Comparison of ENCODE assay signal across 8 mouse cellular contexts in genomic region chr5:124536776-124537175, GRCm38 (mm10). TPM values are rescaled to one million over a fixed set of nuclear protein-coding genes. Genes with fewer than 3 reads are reported as not detected.
DNase-seq lines count a peak whose midpoint lies in the region; ATAC-seq and TF ChIP-seq lines count a peak whose summit lies in the region.

No protein-coding gene starts in this region.

- H3K36me3 ChIP-seq in embryonic facial prominence, embryonic 14.5 days (ENCODE audit: control insufficient read depth, insufficient read depth, low read length), result no peaks in the 10 kb centered on the region
- H3K36me3 ChIP-seq in heart, embryonic 16.5 days (ENCODE audit: control insufficient read depth, insufficient read depth), result no peaks in the 10 kb centered on the region
- no peaks in the 10 kb centered on the region for H3K36me3 ChIP-seq in kidney, postnatal 0 days (ENCODE audit: insufficient read depth, low read length)
- H3K36me3 ChIP-seq in stomach, embryonic 16.5 days (ENCODE audit: control insufficient read depth, insufficient read depth, low read length), result no peaks in the 10 kb centered on the region

- H3K4me3 ChIP-seq in embryonic facial prominence, embryonic 14.5 days (ENCODE audit: low read depth, low read length), result peak overlapping the region; percentile 15
- H3K4me3 ChIP-seq in heart, embryonic 16.5 days (ENCODE audit: low read length), result peak overlapping the region; percentile 43
- no peak overlapping the region for H3K4me3 ChIP-seq in kidney, postnatal 0 days (replicated peaks; ENCODE audit: low read depth, low read length)
- H3K4me3 ChIP-seq in stomach, embryonic 16.5 days (replicated peaks; ENCODE audit: low read length), result peak overlapping the region; percentile 33

- no peak for ATAC-seq in embryonic facial prominence, embryonic 14.5 days (ENCODE audit: low read depth)
- no peak for ATAC-seq in heart, embryonic 16.5 days (replicated peaks; ENCODE audit: extremely low read depth, insufficient read depth, low FRiP score)
- ATAC-seq in kidney, postnatal 0 days (replicated peaks; ENCODE audit: low FRiP score, low read depth), result no peak
- no peak for ATAC-seq in stomach, embryonic 16.5 days (ENCODE audit: insufficient read depth, low FRiP score)

- H3K9ac ChIP-seq in embryonic facial prominence, embryonic 14.5 days (ENCODE audit: low read depth, low read length), result peak overlapping the region; percentile 51
- peak overlapping the region; percentile 65 for H3K9ac ChIP-seq in heart, embryonic 16.5 days (ENCODE audit: low read length)
- peak overlapping the region; percentile 46 for H3K9ac ChIP-seq in kidney, postnatal 0 days (ENCODE audit: low read depth, low read length)
- H3K9ac ChIP-seq in stomach, embryonic 16.5 days (ENCODE audit: low read length), result peak overlapping the region; percentile 63

- peak overlapping the region; percentile 51 for H3K4me2 ChIP-seq in embryonic facial prominence, embryonic 14.5 days (ENCODE audit: low read depth, low read length)
- H3K4me2 ChIP-seq in heart, embryonic 16.5 days (ENCODE audit: low read depth, low read length), result peak overlapping the region; percentile 65
- H3K4me2 ChIP-seq in kidney, postnatal 0 days (ENCODE audit: low read length), result peak overlapping the region; percentile 49
- H3K4me2 ChIP-seq in stomach, embryonic 16.5 days (ENCODE audit: low read depth, low read length), result peak overlapping the region; percentile 49

- peak; percentile 19; the same call in 1 of the 2 replicates for TF ChIP-seq CTCF in kidney, postnatal 0 days (IDR thresholded peaks at IDR 0.05; ENCODE audit: low read depth)

- 5% methylated on average over 14 of the region's 17 CpGs for WGBS in embryonic facial prominence, embryonic 14.5 days
- WGBS in heart, embryonic 16.5 days, result 2% methylated on average over 16 of the region's 17 CpGs
- 5% methylated on average over 17 of the region's 17 CpGs for WGBS in kidney, postnatal 0 days
- WGBS in stomach, embryonic 16.5 days, result 3% methylated on average over 16 of the region's 17 CpGs

- H3K9me3 ChIP-seq in embryonic facial prominence, embryonic 14.5 days (ENCODE audit: control insufficient read depth, low read length), result no peaks in the 10 kb centered on the region
- H3K9me3 ChIP-seq in heart, embryonic 16.5 days (replicated peaks; ENCODE audit: control insufficient read depth, low read length), result no peaks in the 10 kb centered on the region
- H3K9me3 ChIP-seq in kidney, postnatal 0 days (replicated peaks; ENCODE audit: low read length), result no peaks in the 10 kb centered on the region
- H3K9me3 ChIP-seq in stomach, embryonic 16.5 days (replicated peaks; ENCODE audit: control insufficient read depth, low read length), result no peaks in the 10 kb centered on the region

- H3K4me1 ChIP-seq in embryonic facial prominence, embryonic 14.5 days (ENCODE audit: control insufficient read depth, insufficient read depth, low read length), result peaks cover 4% of the 10 kb centered on the region; the same call in 1 of the 2 replicates
- peaks cover 17% of the 10 kb centered on the region for H3K4me1 ChIP-seq in heart, embryonic 16.5 days (ENCODE audit: control insufficient read depth, insufficient read depth, low read length)
- 0 out of 2 replicates have a peak, but pooled peaks cover 9% of the 10 kb centered on the region for H3K4me1 ChIP-seq in kidney, postnatal 0 days (replicated peaks; ENCODE audit: insufficient read depth, low read length)
- H3K4me1 ChIP-seq in stomach, embryonic 16.5 days (ENCODE audit: control insufficient read depth, insufficient read depth, low read length), result peaks cover 14% of the 10 kb centered on the region

- peak; percentile 56 to 59 for DNase-seq in spleen, postnatal 36 days (ENCODE audit: low spot score in 2 of 2)
- no peak for DNase-seq in spleen, postnatal 14 days (ENCODE audit: low spot score in 2 of 2)
- DNase-seq in embryonic facial prominence, embryonic 14.5 days (ENCODE audit: low spot score), result peak; percentile 34
- DNase-seq in kidney, postnatal 0 days (ENCODE audit: low spot score), result peak; percentile 73
- DNase-seq in lung, postnatal 14 days, result peak; percentile 58
- no peak for DNase-seq in urinary bladder, adult 2 months (ENCODE audit: low spot score)

- H3K27me3 ChIP-seq in embryonic facial prominence, embryonic 14.5 days (replicated peaks; ENCODE audit: control insufficient read depth, insufficient read depth, low read length), result no peaks in the 10 kb centered on the region
- no peaks in the 10 kb centered on the region for H3K27me3 ChIP-seq in heart, embryonic 16.5 days (ENCODE audit: control insufficient read depth, insufficient read depth, low read length)
- no peaks in the 10 kb centered on the region for H3K27me3 ChIP-seq in kidney, postnatal 0 days (ENCODE audit: insufficient read depth, low read length)
- H3K27me3 ChIP-seq in stomach, embryonic 16.5 days (ENCODE audit: control insufficient read depth, insufficient read depth, low read length), result no peaks in the 10 kb centered on the region

- no peak overlapping the region for H3K27ac ChIP-seq in embryonic facial prominence, embryonic 14.5 days (replicated peaks; ENCODE audit: low read depth, low read length)
- H3K27ac ChIP-seq in heart, embryonic 16.5 days (ENCODE audit: low read length), result peak overlapping the region; percentile 72
- peak overlapping the region; percentile 60 for H3K27ac ChIP-seq in kidney, postnatal 0 days
- no peak overlapping the region; the same call in none of the 2 replicates for H3K27ac ChIP-seq in stomach, embryonic 16.5 days (ENCODE audit: low read length)

RNA-seq across cellular contexts. Expression of gene Tmed2, which starts 3.7 kb away (rescaled TPM):
- 612 and 629 TPM in 2 replicates for polyA plus RNA-seq in embryonic facial prominence, embryonic 14.5 days (2014; fragmentation: Nextera tagmentation; extraction: Ambion mirVana)
- 435 and 443 TPM in 2 replicates for polyA plus RNA-seq in heart, embryonic 16.5 days (2015; fragmentation: Nextera tagmentation; extraction: Ambion mirVana)
- 561 and 572 TPM in 2 replicates for polyA plus RNA-seq in kidney, postnatal 0 days (2015; fragmentation: Nextera tagmentation; extraction: Ambion mirVana)
- 641 and 673 TPM in 2 replicates for polyA plus RNA-seq in stomach, embryonic 16.5 days (2015; fragmentation: Nextera tagmentation; extraction: Ambion mirVana)
- polyA plus RNA-seq in urinary bladder, adult 2 months (2012; rRNA removed), result 226 and 254 TPM in 2 replicates

RNA-seq across cellular contexts. Expression of gene Rilpl1, which starts 5.6 kb away (rescaled TPM):
- 27.0 and 29.6 TPM in 2 replicates for polyA plus RNA-seq in embryonic facial prominence, embryonic 14.5 days (2014; fragmentation: Nextera tagmentation; extraction: Ambion mirVana)
- 27.7 and 28.2 TPM in 2 replicates for polyA plus RNA-seq in heart, embryonic 16.5 days (2015; fragmentation: Nextera tagmentation; extraction: Ambion mirVana)
- polyA plus RNA-seq in kidney, postnatal 0 days (2015; fragmentation: Nextera tagmentation; extraction: Ambion mirVana), result 24.2 and 27.2 TPM in 2 replicates
- 8.9 and 11.0 TPM in 2 replicates for polyA plus RNA-seq in stomach, embryonic 16.5 days (2015; fragmentation: Nextera tagmentation; extraction: Ambion mirVana)
- polyA plus RNA-seq in urinary bladder, adult 2 months (2012; rRNA removed), result 17.7 and 24.6 TPM in 2 replicates

RNA-seq across cellular contexts. Expression of gene Ddx55, which starts 15.9 kb away (rescaled TPM):
- 8.5 and 10.6 TPM in 2 replicates for polyA plus RNA-seq in embryonic facial prominence, embryonic 14.5 days (2014; fragmentation: Nextera tagmentation; extraction: Ambion mirVana)
- polyA plus RNA-seq in heart, embryonic 16.5 days (2015; fragmentation: Nextera tagmentation; extraction: Ambion mirVana), result 8.4 and 8.7 TPM in 2 replicates
- 7.5 and 8.3 TPM in 2 replicates for polyA plus RNA-seq in kidney, postnatal 0 days (2015; fragmentation: Nextera tagmentation; extraction: Ambion mirVana)
- polyA plus RNA-seq in stomach, embryonic 16.5 days (2015; fragmentation: Nextera tagmentation; extraction: Ambion mirVana), result 12.5 and 15.1 TPM in 2 replicates
- polyA plus RNA-seq in urinary bladder, adult 2 months (2012; rRNA removed), result 14.3 and 14.7 TPM in 2 replicates

RNA-seq across cellular contexts. Expression of gene Eif2b1, which starts 42.2 kb away (rescaled TPM):
- 74.6 and 74.9 TPM in 2 replicates for polyA plus RNA-seq in embryonic facial prominence, embryonic 14.5 days (2014; fragmentation: Nextera tagmentation; extraction: Ambion mirVana)
- 53.3 and 62.2 TPM in 2 replicates for polyA plus RNA-seq in heart, embryonic 16.5 days (2015; fragmentation: Nextera tagmentation; extraction: Ambion mirVana)
- 64.4 and 66.0 TPM in 2 replicates for polyA plus RNA-seq in kidney, postnatal 0 days (2015; fragmentation: Nextera tagmentation; extraction: Ambion mirVana)
- 71.5 and 74.6 TPM in 2 replicates for polyA plus RNA-seq in stomach, embryonic 16.5 days (2015; fragmentation: Nextera tagmentation; extraction: Ambion mirVana)
- polyA plus RNA-seq in urinary bladder, adult 2 months (2012; rRNA removed), result 42.0 and 46.2 TPM in 2 replicates

RNA-seq across cellular contexts. Expression of gene Gtf2h3, which starts 42.2 kb away (rescaled TPM):
- 56.7 and 74.3 TPM in 2 replicates for polyA plus RNA-seq in embryonic facial prominence, embryonic 14.5 days (2014; fragmentation: Nextera tagmentation; extraction: Ambion mirVana)
- 34.3 TPM in 2 replicates for polyA plus RNA-seq in heart, embryonic 16.5 days (2015; fragmentation: Nextera tagmentation; extraction: Ambion mirVana)
- 44.6 and 49.3 TPM in 2 replicates for polyA plus RNA-seq in kidney, postnatal 0 days (2015; fragmentation: Nextera tagmentation; extraction: Ambion mirVana)
- polyA plus RNA-seq in stomach, embryonic 16.5 days (2015; fragmentation: Nextera tagmentation; extraction: Ambion mirVana), result 51.2 and 52.2 TPM in 2 replicates
- polyA plus RNA-seq in urinary bladder, adult 2 months (2012; rRNA removed), result 46.2 and 58.4 TPM in 2 replicates

Comparison
In these comparisons a context has a peak if more than half of its experiments do, and no peak if none do; other contexts are left out.
1. DNase-seq: peak in spleen, postnatal 36 days (2 of 2), embryonic facial prominence, embryonic 14.5 days (single experiment), kidney, postnatal 0 days (single experiment) and lung, postnatal 14 days (single experiment); none in spleen, postnatal 14 days (0 of 2) and urinary bladder, adult 2 months (single experiment).
2. H3K27ac ChIP-seq: peak in heart, embryonic 16.5 days (single experiment) and kidney, postnatal 0 days (single experiment); none in embryonic facial prominence, embryonic 14.5 days (single experiment) and stomach, embryonic 16.5 days (single experiment).
3. Peak in every context shown above with its lines, with median percentiles within 50 percentile points of each other: H3K4me2 ChIP-seq and H3K9ac ChIP-seq.